Mouse (Mus musculus) E14TG2a.4 (cell line): ENCODE data around the gene Krt31.

ENCODE experiments used
- CTCF ChIP-seq: conservative IDR thresholded peaks from 2 replicates; pipeline ENCODE4 v1.5.1; 2014; ENCODE audit warnings: low read length
- NANOG ChIP-seq: IDR thresholded peaks from 2 replicates; pipeline ENCODE4 v1.6.1; 2014; ENCODE audit warnings: borderline replicate concordance, low read length, mixed read lengths
- POU5F1 ChIP-seq: IDR thresholded peaks from 2 replicates; pipeline ENCODE4 v1.6.1; 2014; ENCODE audit warnings: low read length, borderline replicate concordance

DNA sequence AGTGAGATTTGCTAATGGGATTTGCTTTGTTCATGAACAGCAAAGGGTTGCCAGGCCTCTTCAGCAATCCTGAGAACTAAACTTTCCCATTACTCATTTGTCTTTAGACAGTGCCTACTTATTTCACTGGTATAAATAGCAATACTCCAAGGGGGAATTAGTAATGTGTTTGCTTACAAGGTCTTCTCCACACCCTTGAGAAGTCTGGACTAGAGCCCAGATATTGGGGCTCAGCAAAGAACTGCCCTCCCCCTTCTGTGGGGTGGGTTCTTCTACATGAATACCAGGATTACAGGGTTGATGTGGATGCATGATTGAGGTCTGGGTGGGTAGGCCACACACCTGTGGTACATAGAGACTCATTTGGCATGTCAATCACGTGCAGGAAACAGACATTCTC, 23.5 kb upstream of the Krt31 start:
- TF ChIP-seq CTCF (no peak), NANOG (no peak), POU5F1 (no peak)
